Mouse (Mus musculus) bone marrow, adult 2 months (tissue): ENCODE results near the gene Alyref.

Experiments used
- CTCF ChIP-seq: fragments of 200-500 bp; IDR thresholded peaks from 2 replicates; pipeline ENCODE4 v1.5.1; 2011; ENCODE audit warnings: low read length, control low read depth; ENCODE audit not compliant: control insufficient read depth, insufficient read depth
- POLR2A ChIP-seq: fragments of 200-500 bp; IDR thresholded peaks from 2 replicates; pipeline ENCODE4 v1.6.1; 2011; ENCODE audit warnings: low read depth, mild to moderate bottlenecking, control low read depth, low read length, borderline replicate concordance; ENCODE audit not compliant: control insufficient read depth

DNA sequence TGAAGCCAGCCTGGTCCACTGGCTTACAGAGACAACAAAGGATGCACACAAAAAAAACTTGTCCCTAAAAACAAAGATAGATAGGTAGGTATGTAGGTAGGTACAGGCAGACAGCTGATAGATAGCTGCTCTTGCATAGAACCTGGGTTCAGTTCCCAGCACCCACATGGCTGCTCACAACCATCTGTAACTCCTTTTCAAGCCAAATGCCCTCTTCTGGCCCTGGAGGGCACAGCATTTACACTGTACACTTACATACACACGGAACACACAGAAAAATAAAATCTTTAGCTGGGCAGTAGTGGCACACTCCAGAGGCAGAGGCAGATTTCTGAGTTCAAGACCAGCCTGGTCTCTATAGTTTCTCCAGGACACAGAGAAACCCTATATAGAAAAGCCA lies 14.2 kb downstream of the Alyref start:
- TF ChIP-seq CTCF = no peak
- no peak for TF ChIP-seq POLR2A
